Mouse (Mus musculus) c-Kit-negative CD71-positive TER-119-positive erythroid progenitor cells, embryonic 14.5 days (primary cell): Measurements from ENCODE around the gene Atp2a1.
"Not testable (repeated sequence)": the region's sequence is repeated elsewhere in the genome, so short reads cannot be mapped to it uniquely, and the experiment has no call there.

Source experiments
- DNase-seq: peaks from one replicate; pipeline ENCODE4 v3.0.0-alpha.2; 2013; ENCODE audit warnings: low read depth, low spot score

Atp2a1 gene

GRCm38 (mm10) chr7:126463004-126463403 is at the start of gene Atp2a1:
Gene Atp2a1, minus strand, starts transcription at chr7:126463108.
- no peak for DNase-seq

- no peak for DNase-seq
Measured at GRCm38 (mm10) chr7:126511287-126511686, 48.4 kb upstream of the Atp2a1 start.

GRCm38 (mm10) chr7:126507126-126507778 is 44.3 kb upstream of the Atp2a1 start:
- DNase-seq, result no peak

GRCm38 (mm10) chr7:126504913-126505312 is 42.0 kb upstream of the Atp2a1 start:
- DNase-seq, result no peak

- DNase-seq, result peak; percentile 92
Measured at GRCm38 (mm10) chr7:126503273-126503878, 40.5 kb upstream of the Atp2a1 start, which contains the start of gene Atxn2l. Gene Atxn2l, minus strand, starts transcription at chr7:126503437.

GRCm38 (mm10) chr7:126502751-126503150 is 39.8 kb upstream of the Atp2a1 start:
- DNase-seq, result peak; percentile 37

DNA sequence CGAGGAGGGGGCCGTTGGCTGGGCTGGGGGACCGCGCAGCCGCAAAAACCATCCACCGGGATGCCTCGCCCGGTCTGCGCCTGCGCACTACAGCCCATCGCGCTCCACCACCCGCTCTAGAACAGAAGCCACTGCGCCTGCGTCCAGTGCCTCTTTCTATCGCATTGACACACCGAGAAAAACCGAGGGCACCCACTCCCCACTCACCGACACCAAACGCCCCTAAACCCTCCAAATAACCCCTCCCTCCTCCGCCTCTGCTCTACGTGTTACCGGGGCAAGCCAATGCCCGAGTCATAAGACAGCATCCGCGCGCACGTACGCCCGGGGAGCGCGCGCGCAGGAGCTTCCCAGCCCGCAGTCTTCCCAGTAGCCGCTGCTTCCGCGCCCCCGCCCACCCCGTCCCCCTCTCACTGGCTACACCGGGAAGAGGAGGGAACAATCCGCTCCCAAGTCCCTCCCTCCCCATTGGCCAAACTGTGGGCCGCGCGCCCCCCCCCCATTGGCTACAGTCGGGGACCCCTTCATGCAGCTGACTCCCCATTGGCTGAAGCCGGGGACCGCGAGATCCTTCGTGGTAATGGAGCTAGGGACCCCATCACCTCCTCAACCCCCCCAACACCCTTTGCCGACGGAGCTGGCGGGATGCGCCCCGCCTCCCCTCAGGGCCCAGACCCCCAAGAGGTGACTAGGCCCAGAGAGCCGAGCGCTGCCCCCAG is 39.3 kb upstream of the Atp2a1 start:
- peak; percentile 86 for DNase-seq

- DNase-seq, result no peak
Measured at GRCm38 (mm10) chr7:126501684-126502022, 38.7 kb upstream of the Atp2a1 start.

DNA sequence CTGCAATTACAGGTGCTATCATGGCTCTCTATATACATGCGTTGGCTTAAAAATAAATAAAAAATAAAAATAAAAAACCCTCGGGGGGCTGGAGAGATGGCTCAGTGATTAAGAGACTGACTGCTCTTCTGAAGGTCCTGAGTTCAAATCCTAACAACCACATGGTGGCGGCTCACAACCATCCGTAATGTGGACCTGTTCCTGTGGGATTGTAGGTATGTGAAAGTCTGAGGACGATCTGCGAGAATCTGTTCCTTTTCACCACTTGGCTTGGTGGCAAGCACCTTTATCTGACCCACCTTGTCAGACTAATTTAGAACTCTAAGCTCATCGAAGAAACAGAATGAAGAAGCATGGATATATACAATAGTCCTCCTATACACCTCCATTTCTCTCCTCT is 36.5 kb upstream of the Atp2a1 start:
- no peak for DNase-seq

- no peak for DNase-seq
Measured at GRCm38 (mm10) chr7:126497966-126498365, 35.1 kb upstream of the Atp2a1 start.

GRCm38 (mm10) chr7:126496475-126496874 is 33.6 kb upstream of the Atp2a1 start:
- DNase-seq, result no peak

- no peak for DNase-seq
Measured at GRCm38 (mm10) chr7:126494120-126494519, 31.2 kb upstream of the Atp2a1 start.

GRCm38 (mm10) chr7:126491973-126492372 is 29.1 kb upstream of the Atp2a1 start:
- DNase-seq, result no peak

DNA sequence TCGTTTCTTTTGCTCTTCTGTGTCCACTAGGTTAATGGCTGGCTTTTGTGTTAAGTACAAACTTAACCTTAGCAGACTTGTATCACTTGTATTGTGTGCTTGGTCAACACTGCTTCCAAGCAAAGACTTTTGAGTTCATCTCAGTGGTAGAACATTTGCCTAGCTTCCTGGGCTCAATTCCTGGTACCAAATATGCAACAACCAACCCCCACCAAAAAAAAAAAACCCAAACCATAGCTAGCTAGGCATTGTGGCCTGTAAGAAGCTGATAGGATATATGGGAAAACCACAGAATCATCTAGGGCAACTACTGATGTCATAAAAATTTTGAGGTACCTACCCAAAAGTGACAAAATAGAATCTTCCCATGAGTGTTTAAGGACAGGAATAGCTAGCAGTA is 28.1 kb upstream of the Atp2a1 start:
- DNase-seq, result no peak

DNA sequence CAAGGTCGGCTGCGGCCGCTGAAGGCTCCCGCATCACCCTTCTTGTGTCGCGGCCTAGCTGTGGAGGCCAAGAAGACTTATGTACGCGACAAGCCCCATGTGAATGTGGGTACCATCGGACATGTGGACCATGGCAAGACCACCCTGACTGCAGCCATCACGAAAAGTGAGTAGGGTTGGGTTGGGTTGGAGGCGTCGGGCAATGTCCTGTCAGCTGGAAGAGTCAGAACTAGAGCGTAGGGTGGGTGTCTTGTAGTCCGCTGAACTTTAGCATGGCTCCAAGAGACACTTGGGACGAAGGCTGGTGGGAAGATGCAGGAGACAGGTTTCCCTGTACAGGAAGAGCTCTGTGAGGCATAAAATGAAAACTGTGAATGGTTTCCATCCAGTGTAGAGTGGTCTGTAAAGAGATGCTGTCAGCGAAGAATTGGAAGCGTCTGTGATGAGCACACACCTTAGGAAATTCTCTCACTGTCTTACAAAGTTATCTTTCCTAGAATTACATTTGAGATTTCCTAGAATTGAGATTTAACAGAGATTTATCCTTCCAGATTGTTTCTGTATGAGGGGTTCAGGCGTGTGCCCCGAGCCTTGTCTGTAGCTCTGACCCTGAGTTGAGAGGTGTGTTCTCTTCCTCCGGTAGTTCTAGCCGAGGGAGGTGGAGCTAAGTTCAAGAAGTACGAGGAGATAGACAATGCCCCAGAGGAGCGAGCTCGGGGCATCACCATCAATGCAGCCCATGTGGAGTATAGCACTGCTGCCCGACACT is 24.9 kb upstream of the Atp2a1 start:
- not testable (repeated sequence) for DNase-seq

DNA sequence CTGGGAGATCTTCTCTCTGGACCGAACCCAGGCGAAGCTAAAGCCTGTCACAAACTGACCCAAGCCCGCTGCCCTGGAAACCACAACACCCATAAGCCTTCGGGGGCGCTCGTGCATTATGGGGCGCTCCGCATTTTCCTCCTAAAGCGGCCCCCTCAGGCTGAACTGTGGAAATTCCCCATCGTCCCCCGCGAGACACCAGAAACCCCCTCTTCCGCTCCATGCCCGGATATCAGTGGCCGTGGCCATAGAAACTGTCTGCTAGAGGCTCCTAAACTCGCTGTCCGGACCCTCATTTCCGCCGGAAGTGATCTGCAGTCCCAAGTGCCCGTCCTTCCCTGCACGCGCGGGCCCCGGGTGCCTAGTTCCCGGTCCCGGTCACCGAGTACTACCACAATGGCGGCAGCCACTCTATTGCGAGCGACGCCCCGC is 24.2 kb upstream of the Atp2a1 start, which contains the start of gene Tufm:
Gene Tufm, plus strand, starts transcription at position 310 of the 432 bp plus-strand sequence.
- DNase-seq, result peak; percentile 56

- DNase-seq, result peak; percentile 52
Measured at GRCm38 (mm10) chr7:126482392-126482871, 19.5 kb upstream of the Atp2a1 start.

DNA sequence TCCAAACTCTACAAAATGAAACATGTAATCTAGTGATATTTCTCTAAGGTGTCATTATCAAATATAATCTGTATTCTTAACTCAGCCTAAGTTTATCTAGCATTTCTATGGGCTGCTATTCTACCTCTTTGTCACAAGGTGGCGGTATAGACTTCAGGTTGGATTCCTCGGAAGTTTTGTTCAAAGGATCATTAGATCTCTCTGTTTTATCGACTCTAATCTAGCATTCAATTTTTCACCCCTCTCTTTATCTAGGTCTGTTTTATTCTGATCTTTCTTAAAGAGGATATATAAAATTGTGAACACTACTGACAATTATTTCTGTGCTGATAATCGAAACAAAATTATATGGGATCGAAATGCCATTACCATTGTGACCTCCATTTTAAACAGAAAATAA is 18.8 kb upstream of the Atp2a1 start:
- no peak for DNase-seq

GRCm38 (mm10) chr7:126474993-126475581 is 12.2 kb upstream of the Atp2a1 start, which contains the start of gene Sh2b1:
Gene Sh2b1, minus strand, starts transcription at chr7:126475424.
- DNase-seq, result peak; percentile 71

GRCm38 (mm10) chr7:126474486-126474955 is 11.6 kb upstream of the Atp2a1 start:
- DNase-seq, result no peak

- DNase-seq, result no peak
Measured at GRCm38 (mm10) chr7:126473470-126474086, 10.7 kb upstream of the Atp2a1 start.
